Mouse (Mus musculus): Measurements from ENCODE around the gene Kpnb1.

Gene Kpnb1

DNA sequence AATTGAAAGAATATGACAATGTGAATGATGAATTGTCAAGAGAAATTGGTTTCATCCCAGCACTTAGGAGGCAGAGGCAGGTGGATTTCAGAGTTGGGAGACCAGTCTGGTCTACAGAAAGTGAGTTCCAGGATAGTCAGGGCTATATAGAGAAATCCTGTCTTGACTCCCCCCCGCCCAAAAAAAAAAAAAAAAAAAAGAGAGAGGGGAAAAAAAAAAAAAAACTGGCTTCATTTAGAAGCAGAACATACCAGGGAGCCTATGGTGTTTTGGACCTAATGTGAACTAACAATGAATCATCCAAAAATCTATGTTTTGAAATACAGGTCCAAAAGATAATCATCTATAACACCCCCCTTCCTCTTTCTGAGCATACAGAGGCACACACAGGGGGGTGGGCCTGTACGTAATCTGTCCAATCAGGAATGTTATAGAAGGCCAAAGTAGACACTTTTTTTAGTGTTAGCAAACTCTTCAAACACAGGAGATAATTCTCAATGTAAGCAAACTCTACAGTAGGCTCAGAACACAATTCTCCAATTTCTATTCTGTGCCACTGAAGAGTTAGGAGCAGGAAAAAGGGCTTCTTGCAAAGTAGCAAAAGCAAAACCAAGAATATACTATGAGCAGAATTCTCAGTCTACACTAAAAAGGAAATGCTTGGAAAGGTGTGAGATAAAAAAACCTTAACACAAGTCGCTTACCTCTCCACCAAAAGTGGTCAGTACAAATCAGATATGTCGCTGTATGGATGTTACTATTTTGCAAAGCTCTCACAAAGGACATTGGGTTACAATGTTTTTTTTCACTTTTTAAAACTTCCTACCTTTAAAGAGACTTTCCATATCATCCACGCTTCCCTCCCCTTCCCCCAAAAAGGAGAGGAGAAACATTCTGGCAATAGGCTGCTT, 1.7 kb downstream of the Kpnb1 start:
- DNase-seq, result no peak

DNA sequence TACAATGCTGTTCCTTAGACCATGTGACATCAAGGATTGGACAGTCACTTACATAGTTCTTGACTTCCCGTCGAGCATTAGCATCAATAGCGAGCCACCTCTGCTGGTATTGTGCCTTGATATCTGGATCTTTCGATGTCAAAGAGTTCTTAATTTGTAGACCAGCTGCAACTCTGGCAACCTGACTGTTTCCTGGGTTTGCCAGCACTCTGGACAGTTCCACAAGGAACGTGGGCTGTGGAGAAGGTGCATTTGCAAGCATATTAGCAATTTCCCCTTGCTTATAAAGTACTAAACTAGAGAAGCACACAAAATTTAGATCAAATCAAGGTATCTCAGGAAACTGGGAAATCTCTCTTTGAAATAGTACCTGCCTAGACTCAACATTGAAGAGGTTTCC, 2.8 kb downstream of the Kpnb1 start:
- no peak for DNase-seq

GRCm38 (mm10) chr11:97182446-97182845, 5.2 kb downstream of the Kpnb1 start:
- DNase-seq, result no peak

DNA sequence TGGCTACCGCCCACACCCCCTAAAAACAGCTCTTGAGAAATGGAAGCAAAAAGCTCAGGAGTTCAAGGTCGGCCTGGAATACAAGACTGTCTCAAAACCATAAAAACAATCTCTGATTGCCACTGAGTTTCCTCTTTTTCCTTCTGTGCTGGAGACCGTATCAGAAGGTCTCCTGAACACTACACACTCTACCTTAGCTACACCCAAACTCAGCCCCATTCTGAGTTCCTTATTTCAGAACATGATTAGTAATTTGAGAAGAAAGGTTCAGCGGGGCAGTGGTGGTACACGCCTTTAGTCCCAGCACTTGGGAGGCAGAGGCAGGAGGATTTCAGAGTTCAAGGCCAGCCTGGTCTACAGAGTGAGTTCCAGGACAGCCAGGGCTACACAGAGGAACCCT, 6.6 kb downstream of the Kpnb1 start:
- DNase-seq, result no peak

DNA sequence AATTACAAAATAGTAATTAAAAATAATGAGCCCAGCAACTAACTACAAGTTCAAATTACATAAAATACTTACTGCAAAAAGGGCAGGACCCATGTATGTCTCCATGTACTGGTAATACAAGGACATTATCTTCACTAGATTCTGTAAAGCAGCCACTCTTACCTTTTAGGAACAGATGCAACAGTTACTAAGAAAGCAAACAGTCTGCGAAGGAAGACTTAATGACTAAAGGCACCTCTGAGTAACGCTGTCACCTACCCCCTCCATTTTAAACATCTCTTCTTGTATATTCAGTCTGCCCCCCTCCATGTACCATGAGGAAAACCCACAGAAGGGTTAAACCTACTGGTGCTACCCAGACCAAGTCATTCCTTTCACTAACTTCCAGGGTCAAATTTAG, 9.5 kb downstream of the Kpnb1 start:
- DNase-seq, result no peak

GRCm38 (mm10) chr11:97176851-97177250, 10.8 kb downstream of the Kpnb1 start:
- DNase-seq, result no peak

DNA sequence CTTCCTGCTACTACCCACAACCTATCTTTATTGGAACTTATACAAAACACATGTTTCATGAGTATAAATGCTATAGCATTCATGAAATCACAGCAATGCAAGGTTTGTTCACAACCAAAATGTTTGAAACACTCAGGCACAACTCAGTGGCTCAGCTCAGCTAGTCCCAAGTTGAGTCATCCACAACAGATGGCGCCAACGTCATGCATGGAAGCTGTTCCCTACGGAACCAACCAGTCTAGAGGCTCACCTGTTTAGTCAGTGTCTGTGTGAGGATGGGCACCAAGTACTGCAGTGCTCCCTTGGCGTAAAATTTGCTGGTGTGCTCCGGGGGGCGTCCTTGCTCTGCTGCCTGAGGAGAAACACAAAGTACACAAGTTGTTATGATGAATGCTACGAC, 12.2 kb downstream of the Kpnb1 start:
- DNase-seq, result no peak

- DNase-seq, result no peak
These were observed 27.3 kb downstream of the Kpnb1 start for GRCm38 (mm10) chr11:97160341-97160740.

DNA sequence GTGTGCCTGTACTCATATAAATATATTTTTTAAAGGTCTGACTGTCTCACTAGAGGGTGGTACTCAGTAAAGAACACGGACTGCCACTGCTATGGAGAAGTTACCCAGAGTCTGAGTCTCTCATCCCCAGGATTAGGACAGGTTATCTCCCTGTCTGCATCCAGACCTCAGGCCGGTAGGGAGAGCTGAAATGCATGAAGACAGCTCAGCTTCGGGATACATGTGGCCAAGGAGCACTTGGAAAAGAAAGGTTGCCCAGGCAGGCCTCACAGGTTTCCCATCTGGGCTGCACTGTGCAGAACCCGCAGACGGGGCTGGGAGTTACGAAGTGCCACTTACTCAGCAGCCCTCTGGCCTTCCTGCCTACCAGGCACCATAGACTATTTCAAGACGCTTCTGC, 30.7 kb downstream of the Kpnb1 start:
- no peak for DNase-seq

GRCm38 (mm10) chr11:97152662-97153287, 34.9 kb downstream of the Kpnb1 start:
- no peak for DNase-seq

DNA sequence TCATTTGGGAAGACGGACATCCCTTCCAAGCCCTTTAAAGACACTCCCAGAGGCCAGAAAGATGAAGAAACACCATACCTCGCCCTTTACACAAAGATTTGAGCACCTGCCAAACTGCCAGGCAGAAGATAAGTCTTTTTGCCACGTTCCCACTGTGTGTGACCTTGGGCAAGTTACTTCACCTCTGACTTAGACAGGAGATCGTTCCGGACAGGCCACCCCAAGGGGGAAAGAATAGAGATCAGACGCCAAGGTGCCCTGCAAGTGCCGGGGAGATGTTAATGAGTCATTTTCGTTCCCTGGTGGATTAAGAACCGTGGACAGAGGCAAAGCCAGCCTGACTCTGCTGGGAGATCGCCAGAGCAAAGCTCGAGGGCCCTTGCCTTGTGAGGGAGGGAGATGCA, 35.7 kb downstream of the Kpnb1 start:
- peak; percentile 59 for DNase-seq

DNA sequence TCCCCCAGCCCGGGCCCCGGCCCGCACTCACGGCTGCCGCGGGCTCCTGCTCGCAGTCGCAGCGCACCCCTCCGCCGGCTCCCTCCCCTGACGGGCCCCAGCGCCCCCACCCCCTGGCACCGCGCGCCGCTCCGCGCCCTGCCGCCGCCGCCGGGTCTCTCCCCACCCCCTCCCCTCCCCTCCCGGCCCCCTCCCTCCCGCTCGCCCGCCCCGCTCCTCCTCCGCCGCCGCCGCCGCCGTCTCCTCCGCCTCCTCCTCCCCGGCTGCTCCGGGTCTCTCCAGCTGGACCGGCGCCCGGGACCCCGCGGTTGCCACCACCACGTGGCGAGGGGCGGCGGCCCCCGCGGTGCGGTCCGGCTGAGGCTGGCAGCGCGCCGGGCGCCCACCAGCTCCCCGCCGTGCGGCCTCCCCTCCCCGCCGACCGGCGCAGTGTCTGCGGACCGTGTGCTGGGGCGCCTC, 36.3 kb downstream of the Kpnb1 start, which contains the start of gene Tbkbp1:
Tbkbp1 (minus strand) TSS at position 153 of the 459 bp plus-strand sequence.
- DNase-seq, result peak; percentile 71

GRCm38 (mm10) chr11:97150411-97151330, 37.0 kb downstream of the Kpnb1 start:
- DNase-seq, result peak; percentile 90

DNA sequence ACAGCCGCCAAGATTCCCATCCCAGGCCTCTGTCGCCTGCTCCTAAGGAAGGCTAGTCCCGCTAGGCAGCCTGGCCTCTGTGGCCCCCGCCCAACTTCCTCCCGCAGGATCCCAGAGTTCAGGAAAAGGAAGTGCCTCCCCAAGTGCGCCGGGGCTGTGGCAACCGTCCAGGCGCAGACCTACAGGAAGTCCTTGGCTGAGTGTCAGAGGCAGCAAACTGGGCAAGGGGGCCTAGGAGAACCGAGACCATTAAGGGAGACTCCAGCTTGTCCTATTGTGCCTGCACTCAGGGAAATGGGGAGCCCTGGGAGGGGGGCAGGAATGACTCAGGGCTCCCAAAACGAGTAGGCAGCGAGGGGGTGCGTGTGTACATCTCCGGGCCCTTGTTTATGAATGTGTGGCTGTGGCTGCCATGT, 37.7 kb downstream of the Kpnb1 start:
- DNase-seq, result peak; percentile 82

- no peak for DNase-seq
These were observed 38.7 kb downstream of the Kpnb1 start for GRCm38 (mm10) chr11:97149026-97149425.

GRCm38 (mm10) chr11:97148591-97148990, 39.1 kb downstream of the Kpnb1 start:
- no peak for DNase-seq

DNA sequence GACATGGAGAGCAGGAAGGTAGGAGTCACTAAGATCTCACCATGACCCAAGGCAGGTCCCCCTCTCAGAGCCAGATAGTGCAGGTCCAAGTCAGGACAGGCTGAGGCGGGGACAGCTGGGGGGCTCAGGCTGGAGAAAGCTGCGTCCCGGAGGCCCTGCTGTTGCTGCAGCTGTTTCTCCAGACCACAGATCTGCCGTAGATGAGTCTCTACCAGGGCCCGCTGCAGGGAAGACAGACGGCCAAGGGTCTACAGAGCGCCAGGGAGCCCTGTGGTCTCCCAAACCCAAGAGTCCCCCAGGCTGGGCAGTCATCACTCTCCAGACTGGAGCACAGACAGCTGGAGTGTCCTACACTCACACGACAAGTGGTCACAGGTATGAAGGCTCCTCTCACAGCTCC, 40.3 kb downstream of the Kpnb1 start:
- no peak for DNase-seq

DNA sequence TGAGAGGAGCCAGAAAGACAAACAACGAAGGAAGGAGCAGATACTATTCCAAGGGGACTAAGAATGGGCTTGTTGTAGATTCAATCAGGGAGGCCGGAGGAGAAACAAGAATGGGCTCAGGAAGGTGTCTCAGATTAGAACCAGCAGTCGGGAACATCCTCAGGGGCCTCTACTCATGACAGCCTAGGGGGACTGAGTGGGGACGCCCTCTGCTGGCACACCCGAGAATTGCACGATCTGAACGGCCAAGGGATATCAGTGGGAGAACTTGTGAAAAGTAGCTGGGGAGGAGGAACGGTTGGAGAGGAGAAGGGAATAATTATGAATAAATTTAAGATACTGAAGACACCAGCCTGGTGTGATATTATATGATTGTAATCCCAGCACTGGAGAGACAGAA, 41.0 kb downstream of the Kpnb1 start:
- peak; percentile 68 for DNase-seq

GRCm38 (mm10) chr11:97145951-97146350, 41.7 kb downstream of the Kpnb1 start:
- DNase-seq, result no peak

- no peak for DNase-seq
These were observed 42.4 kb downstream of the Kpnb1 start for GRCm38 (mm10) chr11:97145320-97145719.

- no peak for DNase-seq
These were observed 44.3 kb downstream of the Kpnb1 start for GRCm38 (mm10) chr11:97143196-97143900.

- no peak for DNase-seq
These were observed 45.5 kb downstream of the Kpnb1 start for GRCm38 (mm10) chr11:97142159-97142608.
